In the genomic region with DNA sequence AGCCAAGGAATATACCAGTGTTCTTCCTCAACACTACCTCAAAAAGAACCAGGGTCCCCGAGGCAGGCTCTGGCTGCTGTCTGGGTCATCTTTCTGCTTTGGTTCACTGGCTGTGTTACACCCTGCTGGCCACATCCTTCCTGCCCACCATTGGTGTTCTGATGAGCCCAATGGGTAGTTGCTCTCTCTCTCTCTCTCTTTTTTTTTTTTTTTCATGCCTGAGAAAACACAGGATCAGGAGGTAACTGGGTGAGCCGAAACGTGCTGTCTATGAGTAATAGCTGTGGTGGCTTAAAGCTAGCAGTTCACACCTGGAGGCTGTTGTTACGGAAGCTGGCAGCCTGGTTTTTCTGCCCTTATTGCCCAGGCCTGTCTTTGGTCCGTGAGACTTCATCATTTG, we compare ENCODE assay signal across 23 mouse cellular contexts. TPM values are rescaled to one million over a fixed set of nuclear protein-coding genes. Genes with fewer than 3 reads are reported as not detected.
A peak's percentile ranks its signal among the peaks of the same experiment; 100 is the strongest.
DNase-seq lines count a peak whose midpoint lies in the region; ATAC-seq and TF ChIP-seq lines count a peak whose summit lies in the region.
"Had no signal": no experiment of that assay in that cellular context is flagged by ENCODE, and none has a peak within 500 bp of the region (broad histone marks: within the 10 kb centered on the region; RNA-seq: fewer than 3 reads in every experiment).

No protein-coding gene starts in this region.

- H3K27me3 ChIP-seq in kidney, postnatal 0 days (ENCODE audit: insufficient read depth, low read length), result no peaks in the 10 kb centered on the region
- H3K27me3 ChIP-seq in CH12.LX (replicated peaks), result no peaks in the 10 kb centered on the region
- no peaks in the 10 kb centered on the region for H3K27me3 ChIP-seq in splenic B cell, adult 2 months (ENCODE audit: control insufficient read depth, insufficient read depth, low read length, poor library complexity, severe bottlenecking)
- no peaks in the 10 kb centered on the region for H3K27me3 ChIP-seq in forebrain, embryonic 11.5 days (ENCODE audit: control insufficient read depth, insufficient read depth, low read length)
- H3K27me3 ChIP-seq: embryonic facial prominence, embryonic 15.5 days; forebrain, embryonic 12.5 days; hindbrain, embryonic 12.5 days had no signal

- H3K4me2 ChIP-seq in kidney, postnatal 0 days (ENCODE audit: low read length), result no peak overlapping the region
- no peak overlapping the region for H3K4me2 ChIP-seq in CH12.LX (ENCODE audit: insufficient read depth, low read depth, poor library complexity, severe bottlenecking)
- H3K4me2 ChIP-seq in forebrain, embryonic 11.5 days (ENCODE audit: low read depth, low read length, severe bottlenecking), result no peak overlapping the region
- H3K4me2 ChIP-seq: embryonic facial prominence, embryonic 15.5 days; forebrain, embryonic 12.5 days; heart, embryonic 11.5 days; hindbrain, embryonic 12.5 days had no signal

- no peak for TF ChIP-seq POLR2A in CH12.LX (IDR thresholded peaks at IDR 0.05; ENCODE audit: low read depth, low read length)

- peak; percentile 22 for DNase-seq in kidney, postnatal 0 days (ENCODE audit: low spot score)
- no peak for DNase-seq in kidney, postnatal 14 days
- DNase-seq in CH12.LX (ENCODE audit: extremely low read depth), result no peak
- DNase-seq in splenic B cell, adult 2 months (ENCODE audit: low read depth, low spot score), result peak; percentile 57
- no peak for DNase-seq in urinary bladder, postnatal 14 days (ENCODE audit: low spot score)
- no peak for DNase-seq in forebrain, embryonic 11.5 days (ENCODE audit: low spot score)
- DNase-seq: adrenal gland, adult 8-10 months; adrenal gland, postnatal 36 days; cerebellum, adult 2 months; cerebellum, postnatal 10 days; embryo, embryonic 11 days; forebrain, postnatal 0 days; gastrocnemius, postnatal 14 days; heart, adult 2 months; heart, postnatal 36 days had no signal

- ATAC-seq in kidney, postnatal 0 days (replicated peaks; ENCODE audit: low FRiP score, low read depth), result no peak
- ATAC-seq in hematopoietic stem cell, adult 5-6 weeks (replicated peaks in 1 of 2; ENCODE audit: insufficient read depth in 1 of 2, low FRiP score in 2 of 2, low TSS enrichment in 1 of 2, low read depth in 1 of 2, poor library complexity in 2 of 2, severe bottlenecking in 2 of 2), result peak; percentile 32 to 58; a peak in 3 of 4 replicates
- ATAC-seq in forebrain, embryonic 11.5 days (replicated peaks; ENCODE audit: low FRiP score), result no peak
- ATAC-seq: forebrain, postnatal 0 days; hindbrain, embryonic 16.5 days; inflammation-experienced regulatory T-cells, adult 6 months had no signal

- H3K79me2 ChIP-seq in CH12.LX (replicated peaks; ENCODE audit: control insufficient read depth, extremely low read depth, insufficient read depth, poor library complexity, severe bottlenecking), result no peaks in the 10 kb centered on the region

- in situ Hi-C loops in CH12.LX (cut with MboI; ENCODE audit: low pct_ligation_motif_present, low pct_unique_long_range_greater_than_20kb, low sequenced_read_pairs), result no loop called here

- TF ChIP-seq RAD21 in CH12.LX (IDR thresholded peaks at IDR 0.05; ENCODE audit: low read depth, low read length), result no peak

- no peak overlapping the region for H3K4me3 ChIP-seq in kidney, postnatal 0 days (replicated peaks; ENCODE audit: low read depth, low read length)
- H3K4me3 ChIP-seq in CH12.LX (replicated peaks in 1 of 3; ENCODE audit: low read depth in 2 of 3, low read length in 2 of 3, poor library complexity in 1 of 3), result no peak overlapping the region
- no peak overlapping the region for H3K4me3 ChIP-seq in forebrain, embryonic 11.5 days (ENCODE audit: low read depth, low read length)
- H3K4me3 ChIP-seq: embryonic facial prominence, embryonic 15.5 days; erythroblast, embryonic 14.5 days; forebrain, embryonic 12.5 days; heart, adult 2 months; hindbrain, embryonic 12.5 days had no signal

- 38% methylated on average over 5 of the region's 5 CpGs for WGBS in kidney, postnatal 0 days
- WGBS in forebrain, embryonic 11.5 days, result 75% methylated on average over 5 of the region's 5 CpGs

- dilution Hi-C loops in CH12.LX (cut with MboI; ENCODE audit: extremely low pct_ligation_motif_present, extremely low pct_unique_long_range_greater_than_20kb, low sequenced_read_pairs), result no loop called here

- H3K27ac ChIP-seq in kidney, postnatal 0 days, result no peak overlapping the region
- H3K27ac ChIP-seq in CH12.LX (ENCODE audit: insufficient read depth, low read depth), result no peak overlapping the region
- H3K27ac ChIP-seq in forebrain, embryonic 11.5 days (ENCODE audit: low read depth, low read length), result no peak overlapping the region
- H3K27ac ChIP-seq: embryonic facial prominence, embryonic 15.5 days; forebrain, embryonic 12.5 days; heart, adult 2 months; hindbrain, embryonic 12.5 days had no signal

- no peaks in the 10 kb centered on the region for H3K9me3 ChIP-seq in kidney, postnatal 0 days (replicated peaks; ENCODE audit: low read length)
- no peaks in the 10 kb centered on the region for H3K9me3 ChIP-seq in CH12.LX (replicated peaks; ENCODE audit: low read length)
- no peaks in the 10 kb centered on the region for H3K9me3 ChIP-seq in forebrain, embryonic 11.5 days (ENCODE audit: control insufficient read depth, low read length)
- H3K9me3 ChIP-seq: embryonic facial prominence, embryonic 15.5 days; forebrain, embryonic 12.5 days; hindbrain, embryonic 12.5 days had no signal

- H3K4me1 ChIP-seq in kidney, postnatal 0 days (replicated peaks; ENCODE audit: insufficient read depth, low read length), result no peaks in the 10 kb centered on the region
- no peaks in the 10 kb centered on the region for H3K4me1 ChIP-seq in CH12.LX (ENCODE audit: control insufficient read depth in 1 of 2, insufficient read depth in 2 of 2)
- no peaks in the 10 kb centered on the region for H3K4me1 ChIP-seq in forebrain, embryonic 11.5 days (replicated peaks; ENCODE audit: control insufficient read depth, insufficient read depth, low read length)
- H3K4me1 ChIP-seq: embryonic facial prominence, embryonic 15.5 days; forebrain, embryonic 12.5 days; hindbrain, embryonic 12.5 days had no signal

- TF ChIP-seq CTCF in kidney, postnatal 0 days (IDR thresholded peaks at IDR 0.05; ENCODE audit: low read depth), result no peak
- TF ChIP-seq CTCF in CH12.LX (conservative IDR thresholded peaks at IDR 0.05 in 1 of 2, IDR thresholded peaks at IDR 0.05 in 1 of 2; ENCODE audit: low read depth in 2 of 2, low read length in 2 of 2), result no peak

- TF ChIP-seq EP300 in CH12.LX (IDR thresholded peaks at IDR 0.05; ENCODE audit: low read length), result no peak

- H3K9ac ChIP-seq in kidney, postnatal 0 days (ENCODE audit: low read depth, low read length), result no peak overlapping the region
- H3K9ac ChIP-seq in CH12.LX (ENCODE audit: insufficient read depth, low read depth), result no peak overlapping the region
- H3K9ac ChIP-seq in forebrain, embryonic 11.5 days (ENCODE audit: low read length), result no peak overlapping the region
- H3K9ac ChIP-seq: embryonic facial prominence, embryonic 15.5 days; forebrain, embryonic 12.5 days; forebrain, postnatal 0 days; hindbrain, embryonic 12.5 days had no signal

- H3K36me3 ChIP-seq in kidney, postnatal 0 days (ENCODE audit: insufficient read depth, low read length), result peaks cover 27% of the 10 kb centered on the region
- peaks cover 81 to 96% of the 10 kb centered on the region in 2 experiments for H3K36me3 ChIP-seq in CH12.LX (replicated peaks in 1 of 2; ENCODE audit: control insufficient read depth in 1 of 2, insufficient read depth in 1 of 2, low read length in 1 of 2)
- peaks cover 25% of the 10 kb centered on the region for H3K36me3 ChIP-seq in splenic B cell, adult 2 months (ENCODE audit: control insufficient read depth, insufficient read depth, low read length, poor library complexity, severe bottlenecking)
- H3K36me3 ChIP-seq in forebrain, embryonic 11.5 days (ENCODE audit: control insufficient read depth, insufficient read depth, low read length), result no peaks in the 10 kb centered on the region

TF ChIP-seq in CH12.LX, 34 proteins besides CTCF, POLR2A, EP300 and RAD21:
- no peak for TF ChIP-seq MAX (IDR thresholded peaks at IDR 0.05; ENCODE audit: low read length)
- TF ChIP-seq BHLHE40 (IDR thresholded peaks at IDR 0.05; ENCODE audit: low read depth, low read length), result peak; percentile 40; the same call in 1 of the 2 replicates
- TF ChIP-seq ETS1 (conservative IDR thresholded peaks at IDR 0.05; ENCODE audit: low read depth, low read length), result no peak
- TF ChIP-seq ZNF384 (IDR thresholded peaks at IDR 0.05; ENCODE audit: low read depth, low read length), result peak; percentile 34; the same call in 1 of the 2 replicates
TF ChIP-seq in CH12.LX: peak in this region for 2.

RNA-seq across cellular contexts. Expression of a gene that starts 49.7 kb away (rescaled TPM):
- 127 and 130 TPM in 2 replicates for polyA plus RNA-seq in kidney, postnatal 0 days (2015; fragmentation: Nextera tagmentation; extraction: Ambion mirVana)
- total RNA-seq in CH12.LX (2012; rRNA removed) (102 and 104 TPM in 2 replicates), CH12.LX (2014; rRNA removed) (130 and 138 TPM in 2 replicates)
- 74.2 and 83.9 TPM in 2 replicates for polyA plus RNA-seq in CH12.LX (2012; ENCODE audit: insufficient read length, low read depth)
- 61.5 and 68.2 TPM in 2 replicates for total RNA-seq in hematopoietic stem cell, adult 5-6 weeks (2017)
- 218 and 229 TPM in 2 replicates for polyA plus RNA-seq in forebrain, embryonic 11.5 days (2014; fragmentation: Nextera tagmentation; extraction: Ambion mirVana)

Comparison
In these comparisons a context has a peak if more than half of its experiments do, and no peak if none do; other contexts are left out.
1. DNase-seq: peak in kidney, postnatal 0 days (single experiment) and splenic B cell, adult 2 months (single experiment); none in kidney, postnatal 14 days (single experiment), CH12.LX (single experiment), urinary bladder, postnatal 14 days (single experiment) and forebrain, embryonic 11.5 days (single experiment).
2. ATAC-seq: peak in hematopoietic stem cell, adult 5-6 weeks (2 of 2); none in kidney, postnatal 0 days (single experiment) and forebrain, embryonic 11.5 days (single experiment).